Mouse (Mus musculus): Measurements from ENCODE around the gene Tmem63c. TPM values are rescaled to one million over a fixed set of nuclear protein-coding genes. Genes with fewer than 3 reads are reported as not detected.

Gene Tmem63c
- polyA plus RNA-seq, 1 experiment from 2014 or later, result 0.74 TPM

- ATAC-seq (ENCODE audit: low read depth), result peak; percentile 78; the same call in 1 of the 2 replicates
- 76% methylated on average over 15 of the region's 15 CpGs for WGBS
- H3K4me1 ChIP-seq (ENCODE audit: control insufficient read depth, insufficient read depth, low read length), result no peaks in the 10 kb centered on the region
- no peaks in the 10 kb centered on the region for H3K9me3 ChIP-seq (ENCODE audit: control insufficient read depth, low read length)
- DNase-seq (ENCODE audit: low spot score), result peak; percentile 61
- no peak overlapping the region for H3K4me2 ChIP-seq (ENCODE audit: low read depth, low read length)
- no peak overlapping the region for H3K4me3 ChIP-seq (ENCODE audit: low read depth, low read length)
- peaks cover 23% of the 10 kb centered on the region for H3K36me3 ChIP-seq (ENCODE audit: control insufficient read depth, insufficient read depth, low read length)
- no peak overlapping the region for H3K27ac ChIP-seq (replicated peaks; ENCODE audit: low read depth, low read length)
- no peak overlapping the region for H3K9ac ChIP-seq (ENCODE audit: low read depth, low read length)
- no peaks in the 10 kb centered on the region for H3K27me3 ChIP-seq (replicated peaks; ENCODE audit: control insufficient read depth, insufficient read depth, low read length)
Measured at GRCm38 (mm10) chr12:87137439-87138341, 116.5 kb downstream of the Tmem63c start.

GRCm38 (mm10) chr12:87138342-87138701 lies 117.2 kb downstream of the Tmem63c start:
- DNase-seq (ENCODE audit: low spot score) (no peak), ATAC-seq (ENCODE audit: low read depth) (no peak)
- H3K9me3 ChIP-seq (ENCODE audit: control insufficient read depth, low read length), result no peaks in the 10 kb centered on the region
- H3K27me3 ChIP-seq (replicated peaks; ENCODE audit: control insufficient read depth, insufficient read depth, low read length), result no peaks in the 10 kb centered on the region
- no peak overlapping the region for H3K4me3 ChIP-seq (ENCODE audit: low read depth, low read length)
- H3K27ac ChIP-seq (replicated peaks; ENCODE audit: low read depth, low read length), result no peak overlapping the region
- no peak overlapping the region for H3K9ac ChIP-seq (ENCODE audit: low read depth, low read length)
- H3K4me2 ChIP-seq (ENCODE audit: low read depth, low read length), result no peak overlapping the region
- no peaks in the 10 kb centered on the region for H3K4me1 ChIP-seq (ENCODE audit: control insufficient read depth, insufficient read depth, low read length)
- 88% methylated on average over 2 of the region's 2 CpGs for WGBS
- H3K36me3 ChIP-seq (ENCODE audit: control insufficient read depth, insufficient read depth, low read length), result peaks cover 21% of the 10 kb centered on the region

- H3K27ac ChIP-seq (replicated peaks; ENCODE audit: low read depth, low read length), result no peak overlapping the region
- no peaks in the 10 kb centered on the region for H3K27me3 ChIP-seq (replicated peaks; ENCODE audit: control insufficient read depth, insufficient read depth, low read length)
- no peak overlapping the region for H3K4me3 ChIP-seq (ENCODE audit: low read depth, low read length)
- H3K9me3 ChIP-seq (ENCODE audit: control insufficient read depth, low read length), result no peaks in the 10 kb centered on the region
- no peaks in the 10 kb centered on the region for H3K4me1 ChIP-seq (ENCODE audit: control insufficient read depth, insufficient read depth, low read length)
- 77% methylated on average over 1 of the region's 2 CpGs for WGBS
- DNase-seq (ENCODE audit: low spot score) (no peak), ATAC-seq (ENCODE audit: low read depth) (no peak)
- H3K36me3 ChIP-seq (ENCODE audit: control insufficient read depth, insufficient read depth, low read length), result peaks cover 21% of the 10 kb centered on the region
- no peak overlapping the region for H3K9ac ChIP-seq (ENCODE audit: low read depth, low read length)
- H3K4me2 ChIP-seq (ENCODE audit: low read depth, low read length), result no peak overlapping the region
Measured at GRCm38 (mm10) chr12:87138768-87139167, 117.6 kb downstream of the Tmem63c start.

Small RNA genes within 50 kb of the gene (microRNA-seq; reads per million reads assigned to microRNA genes)
- gene Gm25847 (ENCODE audit: borderline number of aligned reads), result not detected

Other genes starting within 250 kb of the Tmem63c start
- gene Irf2bpl, start 136.5 kb upstream of the Tmem63c start, polyA plus RNA-seq (2014; fragmentation: Nextera tagmentation; extraction: Ambion mirVana), result 33.5 and 33.8 TPM in 2 replicates
- 21.4 and 23.3 TPM in 2 replicates for gene Cipc, start 74.3 kb upstream of the Tmem63c start, polyA plus RNA-seq (2014; fragmentation: Nextera tagmentation; extraction: Ambion mirVana)
- 2.3 and 3.2 TPM in 2 replicates for gene Zdhhc22, start 30.9 kb upstream of the Tmem63c start, polyA plus RNA-seq (2014; fragmentation: Nextera tagmentation; extraction: Ambion mirVana)
- 0.24 and 0.33 TPM in 2 replicates for gene Ngb, start 81.2 kb downstream of the Tmem63c start, polyA plus RNA-seq (2014; fragmentation: Nextera tagmentation; extraction: Ambion mirVana)
- 34.3 and 34.7 TPM in 2 replicates for gene Gstz1, start 125.8 kb downstream of the Tmem63c start, polyA plus RNA-seq (2014; fragmentation: Nextera tagmentation; extraction: Ambion mirVana)
- 18.5 and 21.3 TPM in 2 replicates for gene Pomt2, start 126.6 kb downstream of the Tmem63c start, polyA plus RNA-seq (2014; fragmentation: Nextera tagmentation; extraction: Ambion mirVana)
- gene Samd15, start 178.4 kb downstream of the Tmem63c start, polyA plus RNA-seq (2014; fragmentation: Nextera tagmentation; extraction: Ambion mirVana), result 1.2 TPM in 2 replicates
- 3.8 and 4.2 TPM in 2 replicates for gene Tmed8, start 179.1 kb downstream of the Tmem63c start, polyA plus RNA-seq (2014; fragmentation: Nextera tagmentation; extraction: Ambion mirVana)
- 0.37 and 0.72 TPM in 2 replicates for gene Noxred1, start 217.4 kb downstream of the Tmem63c start, polyA plus RNA-seq (2014; fragmentation: Nextera tagmentation; extraction: Ambion mirVana)
- gene Vipas39, start 244.9 kb downstream of the Tmem63c start, polyA plus RNA-seq (2014; fragmentation: Nextera tagmentation; extraction: Ambion mirVana), result 35.1 and 45.5 TPM in 2 replicates
- gene Ahsa1, start 245.1 kb downstream of the Tmem63c start, polyA plus RNA-seq (2014; fragmentation: Nextera tagmentation; extraction: Ambion mirVana), result 182 and 187 TPM in 2 replicates